Mouse (Mus musculus): ENCODE results near the gene Fkbp10.

The Fkbp10 gene

DNA sequence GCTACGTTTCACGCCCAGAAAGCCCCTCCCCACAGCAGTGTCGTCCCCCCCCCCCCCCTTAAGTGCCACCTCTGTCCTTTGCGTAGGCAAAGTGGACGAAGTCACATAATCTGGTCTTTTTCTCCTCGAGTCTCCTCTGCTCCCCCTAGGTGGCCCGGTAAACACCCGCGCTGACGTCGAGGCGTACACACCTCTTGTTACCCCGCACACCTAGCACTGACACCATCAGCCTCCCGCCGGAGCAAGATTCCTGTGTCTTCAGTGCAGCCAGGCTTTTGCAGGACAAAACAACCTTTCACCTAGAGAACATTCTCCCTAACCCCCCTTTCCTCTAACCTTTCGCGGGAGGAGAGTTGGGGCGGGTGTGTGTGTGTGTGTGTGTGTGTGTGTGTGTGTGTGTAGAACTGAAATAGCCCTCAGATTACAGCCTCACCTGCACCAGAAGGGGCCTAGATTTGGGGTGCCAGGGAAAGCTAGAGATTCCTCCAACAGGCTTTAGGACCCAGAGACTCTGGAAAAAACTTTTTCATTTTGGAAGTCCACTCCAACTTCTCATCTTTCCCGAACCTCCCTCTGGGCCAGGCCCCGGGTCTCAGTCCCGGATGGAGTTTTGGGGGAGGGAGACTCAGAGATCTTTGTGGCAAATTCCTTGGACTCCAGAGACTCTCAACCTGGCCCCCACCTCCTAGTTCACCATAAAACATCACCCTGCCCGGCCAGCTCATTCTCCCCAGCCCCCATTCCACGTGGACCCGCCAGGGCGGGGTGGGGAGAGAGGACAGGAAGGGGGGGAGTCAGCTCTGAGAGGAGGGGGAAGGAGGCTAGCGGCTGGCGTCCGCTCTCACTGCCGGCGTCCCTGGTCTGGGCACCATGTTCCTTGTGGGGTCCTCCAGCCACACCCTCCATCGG is at the start of gene Fkbp10:
Gene Fkbp10 (plus strand): TSS at position 784 of the 909 bp plus-strand sequence.
- no peak for DNase-seq (ENCODE audit: low spot score)

GRCm38 (mm10) chr11:100369145-100369544 is 46.4 kb upstream of the Fkbp10 start:
- no peak for DNase-seq (ENCODE audit: low spot score)

- no peak for DNase-seq (ENCODE audit: low spot score)
These were observed 45.7 kb upstream of the Fkbp10 start for GRCm38 (mm10) chr11:100369822-100370221.

DNA sequence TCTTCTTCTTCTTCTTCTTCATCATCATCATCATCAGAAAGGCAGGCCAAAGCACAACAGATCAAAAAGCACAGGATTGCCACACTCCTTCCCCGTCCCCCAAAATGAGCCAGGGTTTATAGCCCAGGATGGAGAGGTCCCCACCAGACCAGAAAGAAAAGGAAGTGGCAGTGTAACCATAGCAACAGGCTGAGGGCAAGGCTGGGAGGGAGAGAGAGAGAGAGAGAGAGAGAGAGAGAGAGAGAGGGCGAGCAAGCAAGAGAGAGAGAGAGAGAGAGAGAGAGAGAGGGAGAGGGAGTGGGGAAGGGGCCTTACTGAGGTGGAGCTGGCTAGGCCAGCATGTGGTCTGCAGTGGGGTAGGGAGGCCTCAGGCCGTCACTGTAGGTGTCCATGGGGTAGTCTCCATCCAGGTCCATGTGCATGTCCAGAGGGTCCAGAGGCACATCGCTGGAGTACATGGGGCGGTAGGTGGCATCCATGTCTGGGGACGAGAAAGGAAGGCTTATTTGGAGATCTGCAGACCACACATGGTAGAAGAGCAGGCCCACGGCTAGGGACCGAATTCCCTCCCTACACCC is 43.4 kb upstream of the Fkbp10 start:
- no peak for DNase-seq (ENCODE audit: low spot score)

DNA sequence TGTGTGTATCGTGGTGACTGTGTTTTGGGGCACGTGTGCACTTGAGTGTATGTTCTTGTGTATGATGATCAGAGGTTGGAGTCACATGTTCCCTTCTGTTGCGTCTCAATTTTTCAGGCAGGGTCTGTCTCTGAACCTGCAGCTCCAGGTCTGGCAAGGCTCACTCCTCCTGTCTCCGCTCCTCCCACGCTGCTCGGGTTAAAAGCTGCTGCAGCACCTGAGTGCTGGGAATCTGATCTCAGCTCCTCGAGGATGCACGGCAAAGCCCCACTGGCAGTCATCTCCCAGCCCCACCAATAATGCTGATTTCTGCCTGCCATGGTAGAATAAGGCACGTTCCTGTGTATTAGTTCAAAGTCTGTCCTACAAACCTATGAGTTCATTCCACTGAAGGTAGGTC is 40.4 kb upstream of the Fkbp10 start:
- DNase-seq (ENCODE audit: low spot score): no peak

- DNase-seq (ENCODE audit: low spot score): no peak
These were observed 39.5 kb upstream of the Fkbp10 start for GRCm38 (mm10) chr11:100376005-100376404.

- no peak for DNase-seq (ENCODE audit: low spot score)
These were observed 38.6 kb upstream of the Fkbp10 start for GRCm38 (mm10) chr11:100376746-100377389.

DNA sequence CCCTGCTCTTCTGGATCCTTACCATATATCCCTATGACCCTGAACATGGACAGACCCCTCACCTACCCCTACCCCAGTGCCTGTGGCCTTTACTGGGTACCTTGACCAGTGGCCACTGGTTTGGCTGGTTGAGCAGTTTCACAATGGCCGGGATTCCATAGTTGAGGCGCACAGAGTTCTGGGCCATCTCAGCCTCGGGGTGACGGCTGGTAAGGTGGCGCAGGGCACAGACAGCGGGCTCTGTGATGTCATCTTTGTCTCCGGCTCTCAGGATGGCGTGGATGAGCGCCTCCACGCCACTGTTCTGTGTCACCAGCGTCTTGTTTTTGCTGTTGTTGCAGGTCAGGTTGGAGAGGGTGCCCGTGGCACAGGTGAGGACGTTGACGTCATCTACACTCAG is 37.5 kb upstream of the Fkbp10 start:
- DNase-seq (ENCODE audit: low spot score): no peak

GRCm38 (mm10) chr11:100378446-100378845 is 37.1 kb upstream of the Fkbp10 start:
- no peak for DNase-seq (ENCODE audit: low spot score)

DNA sequence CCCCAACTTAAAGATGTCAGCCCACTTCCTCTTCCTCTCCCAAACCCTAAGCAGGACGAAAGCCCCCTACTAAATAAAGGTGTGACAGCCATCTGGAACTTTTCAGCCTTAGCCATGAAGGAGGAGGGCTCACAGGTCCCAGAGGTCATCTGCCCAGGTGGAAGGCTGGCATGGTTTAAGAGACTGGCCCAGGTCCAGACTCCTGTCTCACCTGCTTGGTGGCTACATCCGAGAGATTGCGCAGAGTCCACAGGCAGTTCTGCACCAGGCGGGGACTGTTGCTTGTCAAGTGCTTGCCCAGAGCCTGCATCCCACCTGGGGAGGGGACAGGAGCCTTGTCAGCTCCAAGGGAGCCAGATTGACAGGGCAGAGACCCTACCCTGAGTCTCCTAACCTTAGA is 36.2 kb upstream of the Fkbp10 start:
- DNase-seq (ENCODE audit: low spot score): no peak

- DNase-seq (ENCODE audit: low spot score): no peak
These were observed 32.8 kb upstream of the Fkbp10 start for GRCm38 (mm10) chr11:100382682-100383081.

- no peak for DNase-seq (ENCODE audit: low spot score)
These were observed 30.5 kb upstream of the Fkbp10 start for GRCm38 (mm10) chr11:100385016-100385415.

DNA sequence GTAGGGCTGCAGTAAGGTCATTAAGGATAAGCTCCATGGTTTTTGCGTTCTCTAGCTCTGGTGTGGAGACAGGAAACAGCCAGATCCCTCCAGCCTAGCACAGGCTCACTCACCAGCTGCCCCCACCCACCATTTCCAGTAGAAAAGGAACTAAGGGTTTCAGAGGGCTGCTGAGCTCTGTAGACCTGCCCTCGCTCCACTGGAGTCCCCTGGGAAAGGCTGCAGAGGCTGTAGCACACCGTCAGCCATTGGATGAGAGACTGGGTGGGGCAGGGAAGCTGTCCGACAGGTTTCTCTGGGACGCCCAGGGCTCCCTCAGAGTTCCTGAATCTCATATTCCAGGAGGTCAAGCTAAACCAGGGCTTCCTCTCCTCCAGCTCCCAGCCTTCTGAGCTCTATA is 28.9 kb upstream of the Fkbp10 start:
- DNase-seq (ENCODE audit: low spot score): peak; percentile 82

DNA sequence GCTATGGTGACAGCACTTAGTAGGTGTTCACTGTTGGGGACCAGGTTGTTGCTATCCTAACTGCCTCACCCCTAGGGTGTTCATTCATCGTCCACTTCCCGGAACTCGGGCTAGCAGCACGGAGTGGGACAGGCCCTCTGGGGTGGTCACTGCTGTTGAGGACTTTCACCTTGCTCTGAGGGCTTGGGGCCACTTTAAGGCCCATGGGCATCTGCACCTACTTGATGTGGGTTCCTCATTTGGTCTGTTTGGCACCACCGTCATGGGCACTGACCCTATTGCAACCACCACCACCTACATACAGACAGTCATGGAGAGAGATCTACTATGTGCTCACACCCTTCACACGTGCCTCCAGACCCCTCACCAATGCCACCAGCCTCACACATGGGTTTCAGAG is 28.4 kb upstream of the Fkbp10 start:
- no peak for DNase-seq (ENCODE audit: low spot score)

DNA sequence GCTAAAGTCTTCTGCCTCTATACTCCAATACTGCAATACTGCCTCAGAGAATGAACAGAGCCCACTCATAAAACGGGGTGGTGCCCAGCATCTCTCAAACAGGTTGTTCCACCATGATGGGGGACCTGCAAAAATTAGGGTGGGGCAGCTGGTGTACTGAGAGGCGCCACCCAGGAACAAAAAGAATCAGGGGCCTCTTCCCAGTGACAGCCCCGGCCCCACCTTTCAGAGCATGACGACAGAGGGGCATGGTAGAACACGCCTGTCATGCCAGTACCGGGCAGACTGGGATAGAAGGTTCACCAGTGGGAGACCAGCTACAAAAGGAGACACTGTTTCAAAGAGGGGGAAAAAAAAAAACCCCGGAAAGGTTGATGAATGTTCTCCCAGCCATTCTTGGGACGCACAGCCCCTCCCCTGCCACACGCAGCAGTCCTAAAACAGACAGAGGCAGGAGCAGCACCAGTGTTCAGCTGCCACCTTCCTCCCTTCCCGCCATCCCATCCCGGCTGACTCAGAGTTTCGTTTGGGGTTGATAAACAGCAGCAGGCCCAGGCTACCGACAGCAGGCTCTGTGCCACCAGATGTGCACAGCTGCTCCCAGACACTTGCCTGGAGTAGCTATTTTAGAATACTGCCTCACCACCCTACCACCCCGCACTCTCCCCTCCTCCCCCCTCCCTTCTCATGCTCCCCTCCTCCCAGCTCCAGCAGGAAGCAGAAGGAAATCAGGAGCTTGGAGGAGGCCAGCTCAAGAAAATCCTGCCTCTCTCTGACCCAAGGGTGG is 27.7 kb upstream of the Fkbp10 start:
- peak; percentile 79 for DNase-seq (ENCODE audit: low spot score)

DNA sequence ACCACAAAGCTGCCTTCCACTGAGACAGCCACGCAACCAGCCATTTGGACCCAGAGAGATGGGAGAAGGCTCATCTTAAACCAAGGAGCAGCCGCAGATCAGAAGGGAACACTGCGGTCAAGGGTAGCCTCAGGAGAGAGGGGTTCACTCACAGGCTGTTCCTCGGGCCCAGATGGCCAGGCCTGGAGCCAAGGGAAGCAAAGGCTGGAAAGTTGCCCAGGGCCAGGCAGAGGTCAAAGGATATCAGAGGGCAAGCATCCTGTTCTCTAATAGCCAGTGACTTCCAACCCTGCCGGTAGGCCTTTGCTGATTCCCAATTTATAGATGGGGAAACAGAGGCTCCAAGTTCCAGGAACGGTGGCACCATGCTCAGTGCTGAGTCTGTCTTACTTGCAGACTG is 26.9 kb upstream of the Fkbp10 start:
- peak; percentile 77 for DNase-seq (ENCODE audit: low spot score)

- DNase-seq (ENCODE audit: low spot score): peak; percentile 87
These were observed 25.5 kb upstream of the Fkbp10 start for GRCm38 (mm10) chr11:100389931-100390445.

GRCm38 (mm10) chr11:100391081-100391883 is 24.2 kb upstream of the Fkbp10 start:
- peak; percentile 92 for DNase-seq (ENCODE audit: low spot score)

- DNase-seq (ENCODE audit: low spot score): no peak
These were observed 23.6 kb upstream of the Fkbp10 start for GRCm38 (mm10) chr11:100391884-100392345.

DNA sequence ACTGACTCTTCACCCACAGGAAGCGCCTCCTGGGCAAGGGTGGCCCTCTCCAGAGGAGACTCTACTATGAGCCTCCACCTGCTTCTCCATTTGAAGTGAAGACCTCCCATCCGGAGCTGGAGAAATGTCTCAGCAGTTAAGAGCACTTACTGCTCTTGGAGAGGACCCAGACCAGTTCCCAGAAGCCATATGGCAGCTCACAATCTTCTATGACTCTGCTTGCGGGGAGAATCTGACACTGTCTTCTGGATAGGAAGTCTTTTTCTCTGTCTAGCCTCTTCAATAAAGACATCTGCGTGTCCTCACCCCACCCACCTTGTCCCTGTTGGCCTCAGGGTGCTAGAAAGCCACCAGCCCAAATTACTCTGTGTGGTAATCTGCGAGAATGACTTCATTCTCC is 22.5 kb upstream of the Fkbp10 start:
- no peak for DNase-seq (ENCODE audit: low spot score)

GRCm38 (mm10) chr11:100393733-100394132 is 21.8 kb upstream of the Fkbp10 start:
- no peak for DNase-seq (ENCODE audit: low spot score)
